Mouse (Mus musculus) adrenal gland (tissue): ENCODE results near the gene Zfp553.

ENCODE experiments used
- intact Hi-C: fragments of 180-260 bp; cut with DNase I; formaldehyde crosslinking; loops from one replicate; pipeline ENCODE4 v1.15.1; 2025

Gene Zfp553

GRCm38 (mm10) chr7:127210266-127210665 is 22.6 kb upstream of the Zfp553 start:
- intact Hi-C loops, result no loop called here

GRCm38 (mm10) chr7:127211014-127211745 is 21.7 kb upstream of the Zfp553 start:
- intact Hi-C loops, result no loop called here

- intact Hi-C loops, result no loop called here
Observed at GRCm38 (mm10) chr7:127212432-127213250, 20.2 kb upstream of the Zfp553 start.

GRCm38 (mm10) chr7:127213485-127213884 is 19.4 kb upstream of the Zfp553 start:
- intact Hi-C loops, result no loop called here

GRCm38 (mm10) chr7:127213930-127214329 is 18.9 kb upstream of the Zfp553 start:
- intact Hi-C loops, result no loop called here

GRCm38 (mm10) chr7:127214521-127214920 is 18.3 kb upstream of the Zfp553 start:
- intact Hi-C loops, result no loop called here

- intact Hi-C loops, result no loop called here
Observed at GRCm38 (mm10) chr7:127214981-127215871, 17.6 kb upstream of the Zfp553 start.

GRCm38 (mm10) chr7:127216307-127216706 is 16.6 kb upstream of the Zfp553 start:
- intact Hi-C loops, result no loop called here

GRCm38 (mm10) chr7:127217475-127217874 is 15.4 kb upstream of the Zfp553 start:
- intact Hi-C loops, result no loop called here

- intact Hi-C loops, result no loop called here
Observed at GRCm38 (mm10) chr7:127217901-127218642, 14.8 kb upstream of the Zfp553 start.

- intact Hi-C loops, result no loop called here
Observed at GRCm38 (mm10) chr7:127218670-127219069, 14.2 kb upstream of the Zfp553 start.

GRCm38 (mm10) chr7:127220440-127220839 is 12.4 kb upstream of the Zfp553 start:
- intact Hi-C loops, result no loop called here

GRCm38 (mm10) chr7:127223106-127223505 is 9.8 kb upstream of the Zfp553 start:
- intact Hi-C loops, result no loop called here

- intact Hi-C loops, result no loop called here
Observed at GRCm38 (mm10) chr7:127223515-127224478, 9.1 kb upstream of the Zfp553 start.

GRCm38 (mm10) chr7:127224616-127225015 is 8.2 kb upstream of the Zfp553 start:
- intact Hi-C loops, result no loop called here

- intact Hi-C loops, result no loop called here
Observed at GRCm38 (mm10) chr7:127225147-127225995, 7.5 kb upstream of the Zfp553 start.

- intact Hi-C loops, result no loop called here
Observed at GRCm38 (mm10) chr7:127228615-127229303, 4.1 kb upstream of the Zfp553 start.

GRCm38 (mm10) chr7:127231376-127231775 is 1.5 kb upstream of the Zfp553 start:
- intact Hi-C loops, result no loop called here
